Mouse (Mus musculus) hindbrain, embryonic 11.5 days (tissue): ENCODE results near the gene Kcnk2. TPM values are rescaled to one million over a fixed set of nuclear protein-coding genes. Genes with fewer than 3 reads are reported as not detected.

ENCODE experiments used
- ATAC-seq: fragments of 200-750 bp; cut with Nextera tagmentation; 2 replicates; pipeline ENCODE4 v1.8.0; 2017; ENCODE audit warnings: mild to moderate bottlenecking, moderate TSS enrichment, moderate library complexity; ENCODE audit not compliant: low FRiP score
- DNase-seq: peaks from one replicate; pipeline ENCODE4 v3.0.0-alpha.2; 2015; ENCODE audit warnings: low spot score
- H3K27ac ChIP-seq: fragments of 300-500 bp; sonication (generic); 2 replicates; pipeline ENCODE4 v1.5.1; 2014; ENCODE audit warnings: mild to moderate bottlenecking, low read depth, low read length
- H3K27me3 ChIP-seq: fragments of 300-500 bp; sonication (generic); 2 replicates; pipeline ENCODE4 v1.6.1; 2014; ENCODE audit warnings: mild to moderate bottlenecking, low read length, moderate library complexity, mixed read lengths; ENCODE audit not compliant: control insufficient read depth, insufficient read depth
- H3K36me3 ChIP-seq: fragments of 300-500 bp; sonication (generic); 2 replicates; pipeline ENCODE4 v1.6.1; 2014; ENCODE audit warnings: mild to moderate bottlenecking, low read length, moderate library complexity, mixed read lengths; ENCODE audit not compliant: control insufficient read depth, insufficient read depth
- H3K4me1 ChIP-seq: fragments of 300-500 bp; sonication (generic); replicated peaks from 2 replicates; pipeline ENCODE4 v1.6.1; 2014; ENCODE audit warnings: low read length, mixed read lengths; ENCODE audit not compliant: control insufficient read depth, insufficient read depth
- H3K4me2 ChIP-seq: fragments of 300-500 bp; sonication (generic); replicated peaks from 2 replicates; pipeline ENCODE4 v1.6.1; 2014; ENCODE audit warnings: mild to moderate bottlenecking, low read depth, low read length
- H3K4me3 ChIP-seq: fragments of 300-500 bp; sonication (generic); 2 replicates; pipeline ENCODE4 v1.5.1; 2014; ENCODE audit warnings: low read depth, low read length
- H3K9ac ChIP-seq: fragments of 300-500 bp; sonication (generic); 2 replicates; pipeline ENCODE4 v1.6.1; 2014; ENCODE audit warnings: low read depth, low read length
- H3K9me3 ChIP-seq: fragments of 300-500 bp; sonication (generic); 2 replicates; pipeline ENCODE4 v1.6.1; 2016; ENCODE audit warnings: low read length; ENCODE audit not compliant: control insufficient read depth
- WGBS: fragments of 180-500 bp; shearing (Covaris S2); extraction: QIAGEN DNeasy Blood & Tissue Kit; methylation state at CpG from one replicate; pipeline ENCODE4 v1.1.7; 2014; 5-methylcytosine and 5-hydroxymethylcytosine counted together
- polyA plus RNA-seq: library from polyadenylated mRNA; unstranded; fragments of >200 nt; fragmentation: Nextera tagmentation; extraction: Ambion mirVana; gene quantifications from 2 replicates; pipeline ENCODE4 v1.2.1, GENCODE M21; 2014

Kcnk2 gene
- polyA plus RNA-seq, 1 experiment from 2014 or later, result 6.1 TPM

DNA sequence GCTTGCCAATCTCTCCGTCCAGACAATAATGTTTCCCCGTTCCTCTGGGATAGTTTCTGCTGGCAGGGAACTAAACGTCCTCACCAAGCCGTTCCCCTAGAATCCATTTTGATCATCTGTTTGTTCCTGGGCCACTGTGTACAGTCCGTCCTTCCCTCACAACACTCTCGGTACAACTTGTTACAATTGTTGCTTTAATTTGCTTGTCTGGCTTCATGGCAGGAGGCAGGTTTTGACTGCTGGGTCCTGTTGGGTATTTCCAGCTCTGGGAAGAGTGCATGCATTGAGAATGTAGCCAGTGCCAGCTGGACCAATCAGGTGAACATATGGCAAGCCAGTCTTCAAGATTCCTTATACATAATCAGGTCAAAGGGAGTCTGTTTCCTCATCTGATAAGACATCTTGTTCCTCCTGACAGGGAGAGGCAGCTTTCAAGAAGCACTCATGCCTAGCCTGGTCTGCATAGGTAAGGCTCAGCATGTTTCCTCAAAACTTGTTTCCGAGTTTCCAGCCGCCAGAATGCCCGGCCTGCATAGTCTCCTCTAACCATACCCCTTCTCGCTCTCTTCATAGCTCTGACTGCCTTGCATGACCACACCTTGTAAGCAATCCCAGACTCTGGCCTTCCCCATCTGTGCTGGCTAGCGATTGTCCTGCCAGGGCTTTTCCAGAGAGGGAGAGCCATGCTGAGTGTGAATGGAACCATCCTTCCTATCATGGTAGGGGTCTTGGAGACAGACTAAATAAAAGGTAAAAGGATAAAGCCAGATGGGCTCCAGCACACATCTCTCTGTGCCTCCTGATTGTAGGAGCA lies 184.1 kb downstream of the Kcnk2 start:
- H3K4me1 ChIP-seq, result no peaks in the 10 kb centered on the region
- no peak overlapping the region for H3K27ac ChIP-seq
- no peaks in the 10 kb centered on the region for H3K36me3 ChIP-seq
- H3K9ac ChIP-seq, result no peak overlapping the region
- ATAC-seq, result no peak
- H3K27me3 ChIP-seq, result no peaks in the 10 kb centered on the region
- H3K9me3 ChIP-seq, result no peaks in the 10 kb centered on the region
- 89% methylated on average over 11 of the region's 11 CpGs for WGBS
- H3K4me2 ChIP-seq, result no peak overlapping the region
- H3K4me3 ChIP-seq, result no peak overlapping the region
- no peak for DNase-seq

DNA sequence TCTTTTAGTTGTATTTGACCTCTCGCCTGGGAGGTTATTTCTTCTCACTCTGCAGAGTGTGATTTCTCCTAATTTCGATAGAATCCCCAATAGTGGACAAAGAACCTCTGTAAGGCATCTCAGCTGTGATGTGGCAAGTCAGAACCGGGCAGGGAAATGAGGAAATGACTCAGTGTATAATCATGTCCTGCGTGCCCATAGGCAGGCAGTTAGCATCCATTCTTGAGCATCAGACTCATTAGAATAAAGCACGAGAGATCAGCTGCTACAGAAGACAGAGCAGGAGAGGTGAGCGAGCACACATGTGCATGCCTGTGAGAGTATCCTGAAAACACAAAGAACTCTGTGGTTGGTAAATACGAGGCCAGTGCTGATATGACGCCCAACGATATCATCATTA lies 186.9 kb downstream of the Kcnk2 start:
- no peaks in the 10 kb centered on the region for H3K9me3 ChIP-seq
- H3K4me1 ChIP-seq, result no peaks in the 10 kb centered on the region
- no peak for DNase-seq
- no peak for ATAC-seq
- H3K4me3 ChIP-seq, result no peak overlapping the region
- H3K9ac ChIP-seq, result no peak overlapping the region
- WGBS, result 78% methylated on average over 9 of the region's 9 CpGs
- H3K27ac ChIP-seq, result no peak overlapping the region
- no peak overlapping the region for H3K4me2 ChIP-seq
- H3K36me3 ChIP-seq, result no peaks in the 10 kb centered on the region
- no peaks in the 10 kb centered on the region for H3K27me3 ChIP-seq

DNA sequence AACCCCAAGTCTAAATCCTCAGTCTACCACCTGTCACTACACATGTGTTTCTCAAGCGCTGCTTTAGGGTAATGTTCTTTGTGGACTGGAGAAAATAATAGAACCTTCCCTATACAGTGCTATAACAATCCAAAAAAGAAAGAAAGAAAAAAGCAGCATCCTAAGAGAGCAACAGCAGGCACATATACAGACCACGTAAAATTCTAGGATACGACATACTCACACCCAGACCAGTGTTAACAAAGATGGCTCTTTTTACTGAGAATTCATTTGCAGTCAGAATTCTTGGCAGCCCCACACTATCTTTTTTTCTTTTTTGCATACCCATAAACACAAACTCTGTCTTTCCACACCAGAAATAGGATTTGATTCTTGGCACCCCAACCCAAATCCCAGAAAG lies 187.6 kb downstream of the Kcnk2 start:
- DNase-seq, result no peak
- Histone ChIP-seq H3K27ac (no peak overlapping the region), H3K4me2 (no peak overlapping the region), H3K9ac (no peak overlapping the region), H3K27me3 (no peaks in the 10 kb centered on the region), H3K4me1 (no peaks in the 10 kb centered on the region), H3K9me3 (no peaks in the 10 kb centered on the region), H3K4me3 (no peak overlapping the region), H3K36me3 (no peaks in the 10 kb centered on the region)
- WGBS, result 94% methylated on average over 3 of the region's 3 CpGs
- no peak for ATAC-seq

DNA sequence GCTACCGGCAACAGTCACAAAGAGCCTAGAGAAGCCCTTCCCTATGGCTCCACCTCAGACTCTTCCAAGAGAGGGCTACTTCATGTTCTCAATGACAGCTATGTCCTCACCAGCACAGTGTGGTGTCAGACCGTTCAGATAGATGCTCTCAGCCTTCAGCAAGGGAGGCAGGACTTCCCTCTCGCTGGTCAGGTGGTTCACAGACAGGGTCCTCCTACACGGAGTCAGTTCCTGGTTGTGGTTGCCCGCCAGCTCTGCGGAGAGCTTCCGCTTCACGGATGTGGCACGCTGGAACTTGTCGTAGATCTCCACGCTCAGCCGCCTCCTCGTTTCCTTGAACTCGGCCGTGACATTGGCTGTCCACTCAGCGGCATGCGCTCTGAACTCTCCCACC lies 192.4 kb downstream of the Kcnk2 start:
- no peak overlapping the region for H3K27ac ChIP-seq
- no peaks in the 10 kb centered on the region for H3K9me3 ChIP-seq
- peak; percentile 67 for ATAC-seq
- no peaks in the 10 kb centered on the region for H3K36me3 ChIP-seq
- H3K27me3 ChIP-seq, result no peaks in the 10 kb centered on the region
- H3K4me2 ChIP-seq, result no peak overlapping the region
- WGBS, result 85% methylated on average over 17 of the region's 17 CpGs
- no peak overlapping the region for H3K9ac ChIP-seq
- no peak for DNase-seq
- H3K4me1 ChIP-seq, result no peaks in the 10 kb centered on the region
- H3K4me3 ChIP-seq, result no peak overlapping the region

DNA sequence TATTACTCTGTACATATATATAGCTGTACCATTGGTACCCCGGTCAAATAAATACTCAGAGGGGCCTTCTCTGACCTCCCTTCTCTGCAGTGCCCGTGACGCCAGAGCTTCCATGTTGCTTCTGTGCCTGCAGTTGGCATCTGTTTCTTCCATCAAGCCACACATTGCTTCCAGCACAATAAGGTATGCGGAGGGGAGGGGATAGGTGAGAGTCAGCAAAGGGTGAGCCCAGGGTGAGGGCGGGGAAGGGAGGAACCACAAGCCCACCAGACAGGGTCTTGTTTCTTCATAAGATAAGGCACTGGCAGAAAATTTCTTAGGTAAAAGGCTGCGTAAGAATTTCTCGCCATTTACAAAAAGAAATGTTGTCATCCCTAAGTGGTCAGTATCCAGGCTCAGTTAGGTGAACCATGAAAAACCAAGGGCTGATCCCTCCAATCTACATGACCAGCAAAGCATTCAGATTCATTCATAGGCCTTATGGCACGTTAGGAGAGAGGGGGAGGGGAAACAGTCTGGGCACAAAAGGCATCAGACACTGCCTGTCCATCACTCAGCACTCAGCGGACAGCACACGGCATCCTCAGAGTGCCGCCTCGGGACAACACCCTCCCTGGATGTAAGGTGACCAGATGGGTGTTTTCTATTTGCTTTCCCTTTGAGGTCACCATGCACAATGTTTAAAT lies 192.9 kb downstream of the Kcnk2 start:
- H3K9ac ChIP-seq, result no peak overlapping the region
- no peaks in the 10 kb centered on the region for H3K36me3 ChIP-seq
- no peak overlapping the region for H3K4me3 ChIP-seq
- ATAC-seq, result peak; percentile 83
- H3K9me3 ChIP-seq, result no peaks in the 10 kb centered on the region
- 50% methylated on average over 12 of the region's 12 CpGs for WGBS
- H3K27me3 ChIP-seq, result no peaks in the 10 kb centered on the region
- no peak overlapping the region for H3K4me2 ChIP-seq
- H3K27ac ChIP-seq, result no peak overlapping the region
- peak; percentile 49 for DNase-seq
- H3K4me1 ChIP-seq, result no peaks in the 10 kb centered on the region

DNA sequence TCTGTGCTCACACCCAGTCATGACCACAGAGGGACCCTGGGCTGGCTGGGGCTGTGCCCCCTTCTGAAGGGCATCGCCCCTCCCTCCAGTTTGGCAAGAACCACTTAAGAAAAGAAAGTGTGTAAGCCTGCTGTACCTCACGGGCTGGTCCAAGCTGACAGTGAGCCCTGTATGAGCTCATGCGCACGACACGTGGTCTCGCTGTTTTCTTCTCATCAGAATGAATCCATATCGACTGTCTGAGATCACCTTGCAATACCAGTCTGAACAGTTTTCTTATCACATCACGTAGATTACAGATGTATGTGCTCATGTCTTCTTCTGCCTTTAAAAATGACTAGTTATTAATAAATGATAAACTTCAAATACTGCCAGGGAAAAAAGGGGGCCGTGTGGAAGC lies 193.5 kb downstream of the Kcnk2 start:
- H3K36me3 ChIP-seq, result no peaks in the 10 kb centered on the region
- H3K4me2 ChIP-seq, result no peak overlapping the region
- H3K27ac ChIP-seq, result no peak overlapping the region
- no peak for ATAC-seq
- 90% methylated on average over 9 of the region's 9 CpGs for WGBS
- H3K9ac ChIP-seq, result no peak overlapping the region
- no peak overlapping the region for H3K4me3 ChIP-seq
- DNase-seq, result no peak
- H3K4me1 ChIP-seq, result no peaks in the 10 kb centered on the region
- H3K27me3 ChIP-seq, result no peaks in the 10 kb centered on the region
- H3K9me3 ChIP-seq, result no peaks in the 10 kb centered on the region

DNA sequence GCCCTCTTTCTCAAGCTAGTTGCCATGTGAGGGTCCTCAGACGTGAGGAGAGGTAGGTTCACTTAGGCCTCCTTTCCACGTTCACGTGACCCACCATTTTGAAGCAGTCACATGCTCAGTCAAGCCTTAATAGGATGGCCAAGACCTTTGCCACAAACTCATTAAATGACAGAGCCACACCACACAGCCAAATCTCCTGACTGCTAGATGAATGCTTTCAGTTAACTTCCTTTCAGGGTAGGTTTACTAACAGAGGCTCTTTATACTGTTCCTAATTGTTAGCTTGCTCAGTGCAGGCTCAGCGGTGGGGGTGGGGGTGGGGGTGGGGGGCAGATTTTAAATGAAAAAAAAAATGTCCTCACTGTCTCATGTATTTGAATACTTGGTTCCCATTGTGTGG lies 206.3 kb downstream of the Kcnk2 start:
- Histone ChIP-seq H3K27ac (no peak overlapping the region), H3K9me3 (no peaks in the 10 kb centered on the region), H3K9ac (no peak overlapping the region), H3K36me3 (no peaks in the 10 kb centered on the region), H3K4me1 (no peaks in the 10 kb centered on the region), H3K27me3 (no peaks in the 10 kb centered on the region), H3K4me3 (no peak overlapping the region), H3K4me2 (no peak overlapping the region)
- WGBS, result 57% methylated on average over 4 of the region's 4 CpGs
- ATAC-seq (0 out of 2 replicates have a peak, but pooled peaks have one; percentile 38), DNase-seq (no peak)

DNA sequence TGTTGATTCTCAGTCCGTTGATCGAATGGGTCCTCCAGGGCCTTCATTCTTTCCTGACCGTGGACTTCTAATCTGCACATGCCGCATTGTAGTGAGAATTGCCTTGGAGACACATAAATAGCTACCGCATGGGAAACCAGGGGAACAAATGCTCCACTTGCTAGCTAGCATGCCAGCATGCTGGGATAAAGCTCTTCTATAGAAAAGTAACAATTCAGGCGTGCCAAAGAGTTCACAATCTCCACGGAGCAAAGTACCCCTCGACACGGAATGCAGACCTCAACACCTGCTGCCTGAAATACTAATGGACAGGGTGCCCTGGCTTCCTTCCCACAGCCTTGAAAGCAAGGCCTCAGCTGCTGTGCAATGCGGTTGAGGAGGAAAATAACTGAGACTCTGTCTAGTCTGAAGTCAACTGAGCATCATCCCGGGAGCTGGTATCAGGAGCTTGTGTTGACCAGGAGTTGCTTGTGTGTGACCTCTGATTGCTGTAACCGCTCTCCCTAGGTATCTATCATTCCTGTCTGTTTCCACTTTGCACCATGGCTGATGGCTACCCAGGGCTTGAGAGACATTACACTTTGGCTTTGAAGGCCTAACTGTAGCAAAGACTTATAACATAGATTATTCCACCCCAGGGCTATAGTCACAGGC lies 214.2 kb downstream of the Kcnk2 start:
- Histone ChIP-seq H3K4me2 (no peak overlapping the region), H3K9ac (no peak overlapping the region), H3K27ac (peak overlapping the region; percentile 60), H3K27me3 (no peaks in the 10 kb centered on the region), H3K4me1 (0 out of 2 replicates have a peak, but pooled peaks cover 2% of the 10 kb centered on the region), H3K9me3 (no peaks in the 10 kb centered on the region), H3K36me3 (no peaks in the 10 kb centered on the region), H3K4me3 (no peak overlapping the region)
- ATAC-seq (peak; percentile 90), DNase-seq (peak; percentile 71)
- WGBS, result 32% methylated on average over 12 of the region's 12 CpGs
